Mouse (Mus musculus) liver, adult 2 months (tissue): ENCODE results near the gene Mcoln3. TPM values are rescaled to one million over a fixed set of nuclear protein-coding genes. Genes with fewer than 3 reads are reported as not detected.
A peak's percentile ranks its signal among the peaks of the same experiment; 100 is the strongest.

ENCODE experiments used
- DNase-seq: peaks from one replicate; pipeline ENCODE4 v3.0.0-alpha.2; 2011; ENCODE audit warnings: low read depth, low spot score; ENCODE audit errors: extremely low read depth
- H3K27ac ChIP-seq: fragments of 200-500 bp; replicated peaks from 2 replicates; pipeline ENCODE4 v1.5.1; 2012; ENCODE audit warnings: low read depth, mild to moderate bottlenecking, control low read depth, inconsistent platforms, low read length; ENCODE audit not compliant: insufficient read depth
- H3K27me3 ChIP-seq: fragments of 200-500 bp; 2 replicates; pipeline ENCODE4 v1.6.1; 2012; ENCODE audit warnings: mild to moderate bottlenecking, moderate library complexity, low read length, inconsistent platforms; ENCODE audit not compliant: control insufficient read depth, insufficient read depth
- H3K36me3 ChIP-seq: fragments of 200-500 bp; 2 replicates; pipeline ENCODE4 v1.6.1; 2012; ENCODE audit warnings: low read length, inconsistent platforms; ENCODE audit not compliant: control insufficient read depth, insufficient read depth
- H3K4me1 ChIP-seq: fragments of 200-500 bp; 2 replicates; pipeline ENCODE4 v1.6.1; 2011; ENCODE audit warnings: low read length; ENCODE audit not compliant: control insufficient read depth, insufficient read depth
- H3K4me3 ChIP-seq: fragments of 200-500 bp; 2 replicates; pipeline ENCODE4 v1.5.1; 2011; ENCODE audit warnings: low read depth, mild to moderate bottlenecking, control low read depth, low read length, moderate library complexity; ENCODE audit not compliant: insufficient read depth
- H3K79me2 ChIP-seq: fragments of 200-500 bp; 2 replicates; pipeline ENCODE4 v1.6.1; 2012; ENCODE audit warnings: inconsistent platforms, mild to moderate bottlenecking, low read length, moderate library complexity; ENCODE audit not compliant: control insufficient read depth, insufficient read depth
- H3K9ac ChIP-seq: fragments of 200-500 bp; 2 replicates; pipeline ENCODE4 v1.6.1; 2012; ENCODE audit warnings: low read depth, mild to moderate bottlenecking, control low read depth, inconsistent platforms, low read length
- CTCF ChIP-seq: fragments of 200-500 bp; IDR thresholded peaks from 2 replicates; pipeline ENCODE4 v1.5.1; 2011; ENCODE audit warnings: low read depth, low read length, control low read depth
- POLR2A ChIP-seq: fragments of 200-500 bp; IDR thresholded peaks from 2 replicates; pipeline ENCODE4 v1.6.1; 2011; ENCODE audit warnings: low read length, control low read depth; ENCODE audit not compliant: insufficient read depth; ENCODE audit errors: extremely low read depth
- WGBS: fragments of 180-500 bp; shearing (Covaris S2); methylation state at CpG from one replicate; pipeline ENCODE4 v1.1.7; 2018; 5-methylcytosine and 5-hydroxymethylcytosine counted together
- polyA plus RNA-seq: library from polyadenylated mRNA; depleted of rRNA; stranded (reverse); fragments of >200 nt; gene quantifications from 2 replicates; pipeline ENCODE4 v1.2.3, GENCODE M21; 2012
- total RNA-seq: library from RNA; depleted of rRNA; stranded (reverse); fragments of >200 nt; gene quantifications from 2 replicates; pipeline ENCODE4 v1.2.3, GENCODE M21; 2014

The Mcoln3 gene
- total and polyA plus RNA-seq, 2 experiments, result not detected

- no peaks in the 10 kb centered on the region for H3K36me3 ChIP-seq
- H3K27ac ChIP-seq, result no peak overlapping the region
- H3K27me3 ChIP-seq, result no peaks in the 10 kb centered on the region
- 82% methylated on average over 5 of the region's 5 CpGs for WGBS
- TF ChIP-seq CTCF (no peak), POLR2A (no peak)
- DNase-seq, result no peak
- no peak overlapping the region for H3K9ac ChIP-seq
- no peak overlapping the region for H3K4me3 ChIP-seq
- H3K4me1 ChIP-seq, result no peaks in the 10 kb centered on the region; the same call in 1 of the 2 replicates
- H3K79me2 ChIP-seq, result no peaks in the 10 kb centered on the region
Observed at GRCm38 (mm10) chr3:146173030-146173429, 55.8 kb downstream of the Mcoln3 start.

DNA sequence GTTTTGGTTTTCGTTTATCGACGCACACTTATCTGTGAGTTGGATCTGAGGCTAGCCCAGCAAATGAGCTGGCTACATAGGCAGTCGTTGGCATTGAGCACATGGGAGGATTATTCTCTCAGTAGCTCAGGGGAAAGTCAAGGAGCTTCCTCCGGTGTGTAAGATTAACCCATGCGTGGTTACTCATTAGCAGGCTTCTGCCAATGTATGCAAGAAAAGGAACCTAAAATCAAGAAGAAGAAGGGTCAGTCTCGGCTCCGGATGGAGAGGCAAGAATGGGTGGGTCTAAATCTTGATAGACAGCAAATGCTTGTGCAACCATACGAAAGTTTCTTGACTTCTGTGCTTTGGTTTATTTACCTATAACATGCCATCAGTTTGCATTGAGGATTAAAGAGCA is 57.0 kb downstream of the Mcoln3 start:
- Histone ChIP-seq H3K27ac (no peak overlapping the region), H3K9ac (no peak overlapping the region), H3K79me2 (no peaks in the 10 kb centered on the region), H3K27me3 (no peaks in the 10 kb centered on the region), H3K36me3 (no peaks in the 10 kb centered on the region), H3K4me3 (no peak overlapping the region), H3K4me1 (no peaks in the 10 kb centered on the region; the same call in 1 of the 2 replicates)
- no peak for TF ChIP-seq POLR2A
- TF ChIP-seq CTCF, result no peak
- DNase-seq, result no peak
- 78% methylated on average over 9 of the region's 9 CpGs for WGBS

DNA sequence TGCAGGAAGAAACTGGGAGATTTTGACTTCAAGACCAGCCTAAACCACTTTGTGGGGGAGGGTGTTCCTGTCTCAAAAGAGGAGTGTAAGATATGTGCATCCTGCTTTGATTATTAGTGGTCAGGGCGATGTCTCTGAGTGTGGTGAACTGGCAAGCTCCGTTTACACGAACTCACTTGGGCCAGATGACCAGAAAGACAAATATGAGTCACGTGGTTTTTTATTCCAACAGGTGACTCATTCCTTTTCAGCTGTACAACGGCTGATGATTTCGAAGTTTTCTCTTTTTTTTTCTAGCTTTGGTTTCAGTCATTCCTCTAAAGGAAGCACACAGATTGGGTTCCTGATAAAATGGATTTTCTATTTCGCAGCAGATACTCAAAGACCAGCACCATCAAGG is 60.0 kb downstream of the Mcoln3 start:
- WGBS, result 22% methylated on average over 7 of the region's 7 CpGs
- Histone ChIP-seq H3K27me3 (no peaks in the 10 kb centered on the region), H3K4me1 (no peaks in the 10 kb centered on the region; the same call in 1 of the 2 replicates), H3K27ac (no peak overlapping the region), H3K36me3 (no peaks in the 10 kb centered on the region), H3K9ac (no peak overlapping the region), H3K79me2 (no peaks in the 10 kb centered on the region), H3K4me3 (no peak overlapping the region)
- no peak for TF ChIP-seq CTCF
- no peak for TF ChIP-seq POLR2A
- DNase-seq, result peak; percentile 23

- DNase-seq, result peak; percentile 68
- Histone ChIP-seq H3K27me3 (no peaks in the 10 kb centered on the region), H3K9ac (no peak overlapping the region), H3K79me2 (no peaks in the 10 kb centered on the region), H3K36me3 (no peaks in the 10 kb centered on the region), H3K4me1 (no peaks in the 10 kb centered on the region; the same call in 1 of the 2 replicates), H3K27ac (no peak overlapping the region), H3K4me3 (no peak overlapping the region)
- 16% methylated on average over 16 of the region's 16 CpGs for WGBS
- peak; percentile 89 for TF ChIP-seq CTCF
- TF ChIP-seq POLR2A, result no peak
Observed at GRCm38 (mm10) chr3:146177748-146178582, 60.7 kb downstream of the Mcoln3 start.

GRCm38 (mm10) chr3:146180341-146180740 is 63.1 kb downstream of the Mcoln3 start:
- no peaks in the 10 kb centered on the region; the same call in 1 of the 2 replicates for H3K4me1 ChIP-seq
- H3K27me3 ChIP-seq, result no peaks in the 10 kb centered on the region
- 74% methylated on average over 2 of the region's 2 CpGs for WGBS
- no peak overlapping the region for H3K27ac ChIP-seq
- H3K79me2 ChIP-seq, result no peaks in the 10 kb centered on the region
- TF ChIP-seq CTCF, result no peak
- no peak for TF ChIP-seq POLR2A
- no peak for DNase-seq
- no peak overlapping the region for H3K9ac ChIP-seq
- no peaks in the 10 kb centered on the region for H3K36me3 ChIP-seq
- no peak overlapping the region for H3K4me3 ChIP-seq

DNA sequence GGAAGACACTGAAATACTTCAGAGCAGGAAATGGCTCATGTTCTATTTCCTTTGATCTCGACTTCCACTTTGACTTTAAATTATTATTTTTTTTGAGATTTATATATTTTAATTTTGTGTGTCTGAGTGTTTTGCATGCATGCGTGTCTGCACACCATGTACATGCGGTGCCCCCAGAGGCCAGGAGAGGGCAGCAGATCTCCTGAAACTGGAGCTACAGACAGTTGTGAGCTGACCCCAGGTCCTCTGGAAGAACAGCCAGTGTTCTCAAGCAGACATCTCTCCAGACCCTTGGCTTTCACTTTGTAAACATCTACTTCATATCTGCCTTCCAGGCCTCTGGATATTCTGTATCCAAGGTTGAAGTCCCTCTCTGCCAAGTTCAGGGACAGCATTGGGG is 63.7 kb downstream of the Mcoln3 start:
- no peak for TF ChIP-seq POLR2A
- peak; percentile 84 for TF ChIP-seq CTCF
- Histone ChIP-seq H3K4me1 (no peaks in the 10 kb centered on the region; the same call in 1 of the 2 replicates), H3K79me2 (no peaks in the 10 kb centered on the region), H3K9ac (no peak overlapping the region), H3K4me3 (no peak overlapping the region), H3K36me3 (no peaks in the 10 kb centered on the region), H3K27me3 (no peaks in the 10 kb centered on the region), H3K27ac (no peak overlapping the region)
- WGBS, result 50% methylated on average over 3 of the region's 3 CpGs
- peak; percentile 15 for DNase-seq
